Mouse (Mus musculus): ENCODE data around the gene Hes7. TPM values are rescaled to one million over a fixed set of nuclear protein-coding genes. Genes with fewer than 3 reads are reported as not detected.

Gene Hes7
- polyA plus RNA-seq, 1 experiment, result 0.44 TPM

GRCm38 (mm10) chr11:69155351-69155750, 35.1 kb downstream of the Hes7 start:
- no peak for DNase-seq (ENCODE audit: low read depth in 1 of 2, low spot score in 2 of 2)
- H3K36me3 ChIP-seq (ENCODE audit: control insufficient read depth, insufficient read depth, low read length), result no peaks in the 10 kb centered on the region
- H3K27me3 ChIP-seq (ENCODE audit: control insufficient read depth, insufficient read depth, low read length), result peaks cover 5% of the 10 kb centered on the region; the same call in 1 of the 2 replicates
- H3K4me1 ChIP-seq (ENCODE audit: control insufficient read depth, insufficient read depth, insufficient read length), result no peaks in the 10 kb centered on the region
- no peak for TF ChIP-seq POLR2A (IDR thresholded peaks at IDR 0.05; ENCODE audit: low read depth, low read length)
- no peak for TF ChIP-seq CTCF (IDR thresholded peaks at IDR 0.05; ENCODE audit: extremely low read depth, insufficient read depth, insufficient read length, insufficient replicate concordance)
- no peak overlapping the region for H3K27ac ChIP-seq (ENCODE audit: insufficient read depth, low read length)
- 43% methylated on average over 1 of the region's 1 CpGs for WGBS
- no peak overlapping the region for H3K4me3 ChIP-seq (ENCODE audit: extremely low read depth, insufficient read depth, insufficient read length)

- H3K4me3 ChIP-seq (ENCODE audit: extremely low read depth, insufficient read depth, insufficient read length), result no peak within 1 kb of the TSS
- TF ChIP-seq CTCF (IDR thresholded peaks at IDR 0.05; ENCODE audit: extremely low read depth, insufficient read depth, insufficient read length, insufficient replicate concordance) (no peak), POLR2A (IDR thresholded peaks at IDR 0.05; ENCODE audit: low read depth, low read length) (no peak)
- 10% methylated on average over 18 of the region's 18 CpGs for WGBS
- H3K36me3 ChIP-seq (ENCODE audit: control insufficient read depth, insufficient read depth, low read length), result no peaks in the 10 kb centered on the region
- H3K4me1 ChIP-seq (ENCODE audit: control insufficient read depth, insufficient read depth, insufficient read length), result no peaks in the 10 kb centered on the region
- H3K27ac ChIP-seq (ENCODE audit: insufficient read depth, low read length), result no peak within 1 kb of the TSS
- DNase-seq (ENCODE audit: low read depth in 1 of 2, low spot score in 2 of 2), result no peak
- peaks cover 5% of the 10 kb centered on the region; the same call in 1 of the 2 replicates for H3K27me3 ChIP-seq (ENCODE audit: control insufficient read depth, insufficient read depth, low read length)
Observed at GRCm38 (mm10) chr11:69156800-69157199, 36.6 kb downstream of the Hes7 start, which contains the start of gene Alox12b. Alox12b (plus strand) TSS chr11:69156989.

GRCm38 (mm10) chr11:69169313-69169712, 49.1 kb downstream of the Hes7 start:
- Histone ChIP-seq H3K4me1 (ENCODE audit: control insufficient read depth, insufficient read depth, insufficient read length) (no peaks in the 10 kb centered on the region), H3K27me3 (ENCODE audit: control insufficient read depth, insufficient read depth, low read length) (no peaks in the 10 kb centered on the region)
- 85% methylated on average over 12 of the region's 12 CpGs for WGBS

GRCm38 (mm10) chr11:69171626-69172025, 51.4 kb downstream of the Hes7 start:
- WGBS, result 37% methylated on average over 7 of the region's 7 CpGs
- no peak for TF ChIP-seq POLR2A (IDR thresholded peaks at IDR 0.05; ENCODE audit: low read depth, low read length)
- TF ChIP-seq CTCF (IDR thresholded peaks at IDR 0.05; ENCODE audit: extremely low read depth, insufficient read depth, insufficient read length, insufficient replicate concordance), result peak; percentile 72; the same call in 1 of the 2 replicates
- peak in 1 of 2 experiments; percentile 18 for DNase-seq (ENCODE audit: low read depth in 1 of 2, low spot score in 2 of 2)
- no peaks in the 10 kb centered on the region for H3K27me3 ChIP-seq (ENCODE audit: control insufficient read depth, insufficient read depth, low read length)
- H3K4me3 ChIP-seq (ENCODE audit: extremely low read depth, insufficient read depth, insufficient read length), result no peak overlapping the region
- H3K4me1 ChIP-seq (ENCODE audit: control insufficient read depth, insufficient read depth, insufficient read length), result no peaks in the 10 kb centered on the region
- no peak overlapping the region for H3K27ac ChIP-seq (ENCODE audit: insufficient read depth, low read length)
- no peaks in the 10 kb centered on the region for H3K36me3 ChIP-seq (ENCODE audit: control insufficient read depth, insufficient read depth, low read length)

More at GRCm38 (mm10) chr11:69169313-69169712, 49.1 kb downstream of the Hes7 start:
- no peaks in the 10 kb centered on the region for H3K36me3 ChIP-seq (ENCODE audit: control insufficient read depth, insufficient read depth, low read length)
- DNase-seq (ENCODE audit: low read depth in 1 of 2, low spot score in 2 of 2), result no peak
- no peak overlapping the region for H3K4me3 ChIP-seq (ENCODE audit: extremely low read depth, insufficient read depth, insufficient read length)
- no peak for TF ChIP-seq POLR2A (IDR thresholded peaks at IDR 0.05; ENCODE audit: low read depth, low read length)
- no peak for TF ChIP-seq CTCF (IDR thresholded peaks at IDR 0.05; ENCODE audit: extremely low read depth, insufficient read depth, insufficient read length, insufficient replicate concordance)
- no peak overlapping the region for H3K27ac ChIP-seq (ENCODE audit: insufficient read depth, low read length)

- H3K4me3 ChIP-seq (ENCODE audit: extremely low read depth, insufficient read depth, insufficient read length), result no peak overlapping the region
- H3K27ac ChIP-seq (ENCODE audit: insufficient read depth, low read length), result no peak overlapping the region
- TF ChIP-seq POLR2A (IDR thresholded peaks at IDR 0.05; ENCODE audit: low read depth, low read length) (no peak), CTCF (IDR thresholded peaks at IDR 0.05; ENCODE audit: extremely low read depth, insufficient read depth, insufficient read length, insufficient replicate concordance) (no peak)
- no peaks in the 10 kb centered on the region for H3K4me1 ChIP-seq (ENCODE audit: control insufficient read depth, insufficient read depth, insufficient read length)
- H3K36me3 ChIP-seq (ENCODE audit: control insufficient read depth, insufficient read depth, low read length), result no peaks in the 10 kb centered on the region
- no peak for DNase-seq (ENCODE audit: low read depth in 1 of 2, low spot score in 2 of 2)
- peaks cover 2% of the 10 kb centered on the region; the same call in 1 of the 2 replicates for H3K27me3 ChIP-seq (ENCODE audit: control insufficient read depth, insufficient read depth, low read length)
- WGBS, result 93% methylated on average over 2 of the region's 2 CpGs
Observed at GRCm38 (mm10) chr11:69172606-69173005, 52.4 kb downstream of the Hes7 start.

Other genes starting within 250 kb of the Hes7 start
- 23.0 and 28.8 TPM in 2 replicates for gene Ndel1, start 248.5 kb upstream of the Hes7 start, polyA plus RNA-seq (2012; rRNA removed)
- 0.04 and 0.06 TPM in 2 replicates for gene Rnf222, start 231.9 kb upstream of the Hes7 start, polyA plus RNA-seq (2012; rRNA removed)
- 681 and 695 TPM in 2 replicates for gene Rpl26, start 218.8 kb upstream of the Hes7 start, polyA plus RNA-seq (2012; rRNA removed)
- gene Odf4, start 193.3 kb upstream of the Hes7 start, polyA plus RNA-seq (2012; rRNA removed), result not detected in 2 replicates
- 11.0 and 19.2 TPM in 2 replicates for gene Arhgef15, start 162.9 kb upstream of the Hes7 start, polyA plus RNA-seq (2012; rRNA removed)
- gene Slc25a35, start 152.3 kb upstream of the Hes7 start, polyA plus RNA-seq (2012; rRNA removed), result 13.1 and 13.8 TPM in 2 replicates
- gene Rangrf, start 145.2 kb upstream of the Hes7 start, polyA plus RNA-seq (2012; rRNA removed), result 10.1 and 11.2 TPM in 2 replicates
- 14.0 and 16.8 TPM in 2 replicates for gene Pfas, start 111.9 kb upstream of the Hes7 start, polyA plus RNA-seq (2012; rRNA removed)
- 27.2 and 30.4 TPM in 2 replicates for gene Ctc1, start 104.5 kb upstream of the Hes7 start, polyA plus RNA-seq (2012; rRNA removed)
- 41.4 and 42.9 TPM in 2 replicates for gene Aurkb, start 74.8 kb upstream of the Hes7 start, polyA plus RNA-seq (2012; rRNA removed)
- gene Borcs6, start 60.7 kb upstream of the Hes7 start, polyA plus RNA-seq (2012; rRNA removed), result 16.7 and 23.7 TPM in 2 replicates
- gene Tmem107, start 49.6 kb upstream of the Hes7 start, polyA plus RNA-seq (2012; rRNA removed), result 7.0 and 14.6 TPM in 2 replicates
- 94.2 and 95.7 TPM in 2 replicates for gene Vamp2, start 31.9 kb upstream of the Hes7 start, polyA plus RNA-seq (2012; rRNA removed)
- gene Per1, start 25.2 kb upstream of the Hes7 start, polyA plus RNA-seq (2012; rRNA removed), result 23.3 and 25.7 TPM in 2 replicates
- 0.40 and 0.69 TPM in 2 replicates for gene 9130213A22Rik, start 2.2 kb downstream of the Hes7 start, polyA plus RNA-seq (2012; rRNA removed)
- 0.20 and 2.8 TPM in 2 replicates for gene Aloxe3, start 5.5 kb downstream of the Hes7 start, polyA plus RNA-seq (2012; rRNA removed)
- not detected in 2 replicates for gene Alox12b, start 36.6 kb downstream of the Hes7 start, polyA plus RNA-seq (2012; rRNA removed)
- gene Alox8, start 77.4 kb downstream of the Hes7 start, polyA plus RNA-seq (2012; rRNA removed), result 0.12 and 0.18 TPM in 2 replicates
- gene Gucy2e, start 116.6 kb downstream of the Hes7 start, polyA plus RNA-seq (2012; rRNA removed), result 0.02 and 0.04 TPM in 2 replicates
- 9.2 and 10.9 TPM in 2 replicates for gene Cntrob, start 203.4 kb downstream of the Hes7 start, polyA plus RNA-seq (2012; rRNA removed)
- 21.2 and 28.6 TPM in 2 replicates for gene Trappc1, start 203.6 kb downstream of the Hes7 start, polyA plus RNA-seq (2012; rRNA removed)
- 0.92 and 1.2 TPM in 2 replicates for gene Kcnab3, start 205.9 kb downstream of the Hes7 start, polyA plus RNA-seq (2012; rRNA removed)
- 0.47 and 0.86 TPM in 2 replicates for gene Rnf227, start 220.1 kb downstream of the Hes7 start, polyA plus RNA-seq (2012; rRNA removed)
- gene Chd3, start 249.0 kb downstream of the Hes7 start, polyA plus RNA-seq (2012; rRNA removed), result 146 and 160 TPM in 2 replicates